Mouse (Mus musculus): Measurements from ENCODE around the gene Sat2. TPM values are rescaled to one million over a fixed set of nuclear protein-coding genes. Genes with fewer than 3 reads are reported as not detected.

Gene Sat2
- polyA plus RNA-seq, 1 experiment from 2014 or later, result 16.2 TPM

DNA sequence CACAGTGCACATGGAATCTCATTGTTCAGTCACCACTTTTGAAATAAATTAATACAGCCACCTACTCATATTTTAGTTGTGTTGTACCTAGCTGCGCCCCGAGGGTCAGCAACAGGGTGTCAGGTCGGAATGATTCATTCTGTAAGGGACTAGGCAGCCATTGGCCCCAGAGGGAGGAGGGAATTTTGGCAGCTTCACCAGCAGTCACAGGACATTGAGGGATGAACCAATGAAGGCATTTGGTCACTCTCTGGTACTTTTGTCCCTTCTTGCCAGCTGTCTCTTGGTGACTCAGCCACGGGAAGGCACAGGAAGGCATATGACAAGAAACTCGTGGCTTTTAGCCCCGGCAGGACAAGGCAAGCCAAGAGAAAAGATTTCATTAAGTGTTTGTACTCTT, 42.0 kb downstream of the Sat2 start:
- Histone ChIP-seq H3K9ac (ENCODE audit: low read length) (no peak overlapping the region), H3K4me2 (ENCODE audit: low read depth, severe bottlenecking) (no peak overlapping the region), H3K4me3 (ENCODE audit: low read depth, low read length) (no peak overlapping the region), H3K27me3 (ENCODE audit: control insufficient read depth, insufficient read depth, low read length) (no peaks in the 10 kb centered on the region), H3K9me3 (ENCODE audit: control insufficient read depth, low read length) (no peaks in the 10 kb centered on the region), H3K36me3 (ENCODE audit: control insufficient read depth, insufficient read depth, low read length) (peaks cover 24% of the 10 kb centered on the region), H3K27ac (replicated peaks; ENCODE audit: low read depth, low read length) (no peak overlapping the region; the same call in 1 of the 2 replicates), H3K4me1 (ENCODE audit: control insufficient read depth, insufficient read depth, low read length) (peaks cover 3% of the 10 kb centered on the region; the same call in 1 of the 2 replicates)
- DNase-seq (ENCODE audit: low spot score) (no peak), ATAC-seq (ENCODE audit: insufficient number of reproducible peaks, low FRiP score, low TSS enrichment, low read depth) (no peak)
- WGBS, result 87% methylated on average over 6 of the region's 6 CpGs

DNA sequence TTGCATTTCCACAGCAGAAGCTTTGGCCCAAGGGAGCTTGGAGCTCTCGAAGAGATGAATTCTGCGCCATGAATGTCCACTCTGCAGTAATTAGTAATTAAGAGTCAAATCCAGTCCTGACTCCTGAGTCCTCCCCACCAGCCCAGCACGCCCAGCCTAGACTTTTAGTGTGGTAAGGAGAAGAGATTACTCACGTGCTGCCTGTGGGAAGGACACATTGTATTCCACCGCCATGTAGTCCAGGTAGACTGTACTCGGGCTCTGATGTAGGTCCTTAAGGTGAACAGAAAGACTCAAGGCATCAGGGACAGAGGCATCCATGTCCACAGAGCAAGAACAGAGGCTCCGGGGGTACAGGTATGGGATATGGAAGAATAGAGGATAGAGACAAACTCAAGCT, 43.0 kb downstream of the Sat2 start:
- H3K27me3 ChIP-seq (ENCODE audit: control insufficient read depth, insufficient read depth, low read length), result no peaks in the 10 kb centered on the region
- H3K9me3 ChIP-seq (ENCODE audit: control insufficient read depth, low read length), result no peaks in the 10 kb centered on the region
- no peak overlapping the region for H3K4me2 ChIP-seq (ENCODE audit: low read depth, severe bottlenecking)
- ATAC-seq (ENCODE audit: insufficient number of reproducible peaks, low FRiP score, low TSS enrichment, low read depth), result no peak
- no peak for DNase-seq (ENCODE audit: low spot score)
- H3K36me3 ChIP-seq (ENCODE audit: control insufficient read depth, insufficient read depth, low read length), result peaks cover 33% of the 10 kb centered on the region
- H3K4me3 ChIP-seq (ENCODE audit: low read depth, low read length), result no peak overlapping the region
- WGBS, result 93% methylated on average over 7 of the region's 7 CpGs
- H3K9ac ChIP-seq (ENCODE audit: low read length), result no peak overlapping the region; the same call in 1 of the 2 replicates
- H3K4me1 ChIP-seq (ENCODE audit: control insufficient read depth, insufficient read depth, low read length), result peaks cover 5% of the 10 kb centered on the region
- H3K27ac ChIP-seq (replicated peaks; ENCODE audit: low read depth, low read length), result no peak overlapping the region

DNA sequence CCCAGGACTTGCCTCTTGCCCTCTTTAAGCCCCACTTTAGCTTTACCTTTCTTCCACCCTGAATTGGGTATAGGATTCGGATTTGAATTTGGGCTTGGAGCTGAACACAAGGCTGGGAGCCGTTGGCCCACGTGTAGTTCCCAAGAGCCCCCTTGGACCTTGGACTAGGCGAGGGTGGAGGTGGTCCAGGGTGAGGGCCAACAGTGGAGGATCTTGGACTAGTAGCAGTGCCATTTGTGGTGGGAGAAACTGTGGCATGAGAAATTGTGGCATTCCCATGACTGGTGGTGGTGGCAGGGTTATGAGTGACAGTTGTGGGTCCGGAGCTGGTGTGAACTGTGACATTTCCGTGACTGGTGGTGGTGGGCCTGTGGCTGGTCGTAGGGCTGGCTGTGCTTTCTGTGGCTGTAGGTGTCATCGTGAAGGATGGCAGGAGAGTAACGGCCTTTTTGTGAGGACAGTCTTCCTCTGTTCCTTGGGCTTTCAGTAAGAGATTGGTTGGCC, 43.7 kb downstream of the Sat2 start:
- Histone ChIP-seq H3K9ac (ENCODE audit: low read length) (no peak overlapping the region), H3K27me3 (ENCODE audit: control insufficient read depth, insufficient read depth, low read length) (no peaks in the 10 kb centered on the region), H3K4me3 (ENCODE audit: low read depth, low read length) (no peak overlapping the region), H3K4me2 (ENCODE audit: low read depth, severe bottlenecking) (no peak overlapping the region), H3K36me3 (ENCODE audit: control insufficient read depth, insufficient read depth, low read length) (peaks cover 37% of the 10 kb centered on the region), H3K9me3 (ENCODE audit: control insufficient read depth, low read length) (no peaks in the 10 kb centered on the region), H3K27ac (replicated peaks; ENCODE audit: low read depth, low read length) (no peak overlapping the region), H3K4me1 (ENCODE audit: control insufficient read depth, insufficient read depth, low read length) (peaks cover 11% of the 10 kb centered on the region)
- no peak for DNase-seq (ENCODE audit: low spot score)
- WGBS, result 79% methylated on average over 9 of the region's 9 CpGs
- ATAC-seq (ENCODE audit: insufficient number of reproducible peaks, low FRiP score, low TSS enrichment, low read depth), result no peak

DNA sequence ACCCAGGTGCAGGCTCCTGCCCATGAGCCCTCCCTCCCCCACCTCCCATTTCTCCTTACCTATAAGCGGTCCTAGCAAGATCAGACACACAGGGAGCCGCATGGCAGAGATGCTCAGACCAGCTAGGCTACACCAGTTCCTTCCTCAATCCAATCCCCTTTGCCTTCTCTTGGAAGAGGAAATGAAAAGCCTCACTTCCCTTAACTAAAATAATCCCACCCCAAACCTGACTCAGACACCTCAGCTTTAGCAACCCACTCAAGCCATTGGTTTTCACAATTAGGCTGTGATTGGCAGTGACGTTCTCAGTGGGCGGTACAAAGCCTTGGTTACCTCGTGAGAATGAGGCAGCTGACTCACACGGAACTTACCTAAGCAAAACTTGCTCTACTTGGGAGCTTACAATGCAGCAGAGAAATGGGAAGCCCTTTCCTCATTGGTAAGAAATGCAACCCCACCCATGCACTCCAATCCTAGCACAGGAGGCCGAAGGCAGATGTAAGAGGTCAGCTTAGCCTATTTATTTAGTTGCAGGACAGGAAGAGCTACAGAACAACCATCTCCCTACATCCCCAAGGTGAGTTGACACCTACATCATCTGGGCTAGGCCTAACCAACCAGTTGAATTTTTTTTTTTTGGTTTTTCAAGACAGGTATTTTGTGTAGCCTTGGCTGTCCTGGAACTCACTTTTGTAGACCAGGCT, 44.3 kb downstream of the Sat2 start, which contains the start of gene Cd68:
TSS of gene Cd68 (minus strand) at position 193 of the 704 bp plus-strand sequence.
- 31% methylated on average over 7 of the region's 7 CpGs for WGBS
- H3K9ac ChIP-seq (ENCODE audit: low read length), result no peak within 1 kb of the TSS; the same call in 1 of the 2 replicates
- no peak within 1 kb of the TSS for H3K4me3 ChIP-seq (ENCODE audit: low read depth, low read length)
- H3K27ac ChIP-seq (replicated peaks; ENCODE audit: low read depth, low read length), result no peak within 1 kb of the TSS
- no peaks in the 10 kb centered on the region for H3K9me3 ChIP-seq (ENCODE audit: control insufficient read depth, low read length)
- H3K36me3 ChIP-seq (ENCODE audit: control insufficient read depth, insufficient read depth, low read length), result peaks cover 42% of the 10 kb centered on the region
- H3K27me3 ChIP-seq (ENCODE audit: control insufficient read depth, insufficient read depth, low read length), result no peaks in the 10 kb centered on the region
- H3K4me1 ChIP-seq (ENCODE audit: control insufficient read depth, insufficient read depth, low read length), result peaks cover 11% of the 10 kb centered on the region
- ATAC-seq (ENCODE audit: insufficient number of reproducible peaks, low FRiP score, low TSS enrichment, low read depth), result no peak
- no peak within 1 kb of the TSS for H3K4me2 ChIP-seq (ENCODE audit: low read depth, severe bottlenecking)
- DNase-seq (ENCODE audit: low spot score), result no peak

DNA sequence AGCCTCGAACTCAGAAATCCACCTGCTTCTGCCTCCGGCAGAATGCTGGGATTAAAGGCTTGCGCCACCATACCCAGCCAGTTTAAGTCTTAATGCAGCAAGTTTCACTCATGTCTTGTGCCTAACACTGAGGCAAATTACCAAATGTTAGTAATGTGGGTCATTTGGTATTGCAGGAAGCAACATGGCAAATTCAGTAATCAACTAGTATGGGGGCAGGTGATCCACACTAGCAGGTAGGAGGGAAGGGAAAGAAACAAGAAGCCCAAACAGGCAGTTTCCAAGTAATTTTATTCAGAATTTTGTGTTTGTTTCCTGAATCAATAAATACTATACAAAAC, 44.8 kb downstream of the Sat2 start:
- no peak overlapping the region for H3K27ac ChIP-seq (replicated peaks; ENCODE audit: low read depth, low read length)
- H3K4me2 ChIP-seq (ENCODE audit: low read depth, severe bottlenecking), result no peak overlapping the region
- H3K9me3 ChIP-seq (ENCODE audit: control insufficient read depth, low read length), result no peaks in the 10 kb centered on the region
- H3K9ac ChIP-seq (ENCODE audit: low read length), result no peak overlapping the region
- WGBS, result 87% methylated on average over 3 of the region's 3 CpGs
- ATAC-seq (ENCODE audit: insufficient number of reproducible peaks, low FRiP score, low TSS enrichment, low read depth), result no peak
- peaks cover 11% of the 10 kb centered on the region for H3K4me1 ChIP-seq (ENCODE audit: control insufficient read depth, insufficient read depth, low read length)
- H3K27me3 ChIP-seq (ENCODE audit: control insufficient read depth, insufficient read depth, low read length), result no peaks in the 10 kb centered on the region
- H3K4me3 ChIP-seq (ENCODE audit: low read depth, low read length), result no peak overlapping the region
- DNase-seq (ENCODE audit: low spot score), result no peak
- peaks cover 42% of the 10 kb centered on the region for H3K36me3 ChIP-seq (ENCODE audit: control insufficient read depth, insufficient read depth, low read length)

- under 1% methylated on average over 60 of the region's 61 CpGs for WGBS
- Histone ChIP-seq H3K4me1 (ENCODE audit: control insufficient read depth, insufficient read depth, low read length) (peaks cover 8% of the 10 kb centered on the region; the same call in 1 of the 2 replicates), H3K27me3 (ENCODE audit: control insufficient read depth, insufficient read depth, low read length) (no peaks in the 10 kb centered on the region), H3K9me3 (ENCODE audit: control insufficient read depth, low read length) (no peaks in the 10 kb centered on the region), H3K36me3 (ENCODE audit: control insufficient read depth, insufficient read depth, low read length) (peaks cover 37% of the 10 kb centered on the region), H3K4me2 (ENCODE audit: low read depth, severe bottlenecking) (peak overlapping the region; percentile 96), H3K27ac (replicated peaks; ENCODE audit: low read depth, low read length) (peak overlapping the region; percentile 96), H3K4me3 (ENCODE audit: low read depth, low read length) (peak overlapping the region; percentile 100), H3K9ac (ENCODE audit: low read length) (peak overlapping the region; percentile 99)
- ATAC-seq (ENCODE audit: insufficient number of reproducible peaks, low FRiP score, low TSS enrichment, low read depth) (peak; percentile 70), DNase-seq (ENCODE audit: low spot score) (peak; percentile 97)
Measured at GRCm38 (mm10) chr11:69670786-69671725, 49.2 kb downstream of the Sat2 start.

DNA sequence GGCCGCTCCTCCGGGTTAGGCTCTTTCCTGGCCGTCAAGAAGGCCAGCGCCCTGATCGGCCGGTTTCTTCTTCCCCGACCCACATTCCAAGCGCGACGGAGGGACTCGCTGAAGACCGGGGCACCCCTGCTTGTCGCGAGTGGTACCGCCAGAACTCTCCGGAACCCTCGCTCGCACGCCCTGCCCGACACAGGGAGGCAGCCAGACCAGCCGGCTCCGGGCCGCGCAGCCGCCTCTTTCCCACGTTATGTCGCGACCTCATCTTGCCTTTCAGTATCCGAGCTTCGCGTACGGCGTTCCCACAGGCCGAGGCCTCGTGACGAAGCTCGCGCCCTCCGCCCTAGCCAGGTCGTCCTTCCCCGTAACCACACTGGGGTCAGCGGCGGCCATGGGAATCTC, 49.9 kb downstream of the Sat2 start:
- peak overlapping the region; percentile 96; the same call in 1 of the 2 replicates for H3K4me2 ChIP-seq (ENCODE audit: low read depth, severe bottlenecking)
- peak overlapping the region; percentile 100 for H3K4me3 ChIP-seq (ENCODE audit: low read depth, low read length)
- peaks cover 36% of the 10 kb centered on the region for H3K36me3 ChIP-seq (ENCODE audit: control insufficient read depth, insufficient read depth, low read length)
- H3K4me1 ChIP-seq (ENCODE audit: control insufficient read depth, insufficient read depth, low read length), result peaks cover 8% of the 10 kb centered on the region; the same call in 1 of the 2 replicates
- no peaks in the 10 kb centered on the region for H3K9me3 ChIP-seq (ENCODE audit: control insufficient read depth, low read length)
- no peak for DNase-seq (ENCODE audit: low spot score)
- peak overlapping the region; percentile 99 for H3K9ac ChIP-seq (ENCODE audit: low read length)
- H3K27me3 ChIP-seq (ENCODE audit: control insufficient read depth, insufficient read depth, low read length), result no peaks in the 10 kb centered on the region
- WGBS, result under 1% methylated on average over 43 of the region's 43 CpGs
- peak; percentile 1; the same call in 1 of the 2 replicates for ATAC-seq (ENCODE audit: insufficient number of reproducible peaks, low FRiP score, low TSS enrichment, low read depth)
- H3K27ac ChIP-seq (replicated peaks; ENCODE audit: low read depth, low read length), result peak overlapping the region; percentile 96

- Histone ChIP-seq H3K36me3 (ENCODE audit: control insufficient read depth, insufficient read depth, low read length) (peaks cover 36% of the 10 kb centered on the region), H3K4me2 (ENCODE audit: low read depth, severe bottlenecking) (peak within 1 kb of the TSS; percentile 96)
Measured at GRCm38 (mm10) chr11:69672211-69672706, 50.4 kb downstream of the Sat2 start, which contains the start of gene Eif4a1. Eif4a1 (minus strand) TSS chr11:69672423.

More at GRCm38 (mm10) chr11:69672211-69672706, 50.4 kb downstream of the Sat2 start, which contains the start of gene Eif4a1:
- peak within 1 kb of the TSS; percentile 100 for H3K4me3 ChIP-seq (ENCODE audit: low read depth, low read length)
- ATAC-seq (ENCODE audit: insufficient number of reproducible peaks, low FRiP score, low TSS enrichment, low read depth), result peak; percentile 99
- no peaks in the 10 kb centered on the region for H3K27me3 ChIP-seq (ENCODE audit: control insufficient read depth, insufficient read depth, low read length)
- peak within 1 kb of the TSS; percentile 96 for H3K27ac ChIP-seq (replicated peaks; ENCODE audit: low read depth, low read length)
- peaks cover 8% of the 10 kb centered on the region; the same call in 1 of the 2 replicates for H3K4me1 ChIP-seq (ENCODE audit: control insufficient read depth, insufficient read depth, low read length)
- peak; percentile 99 for DNase-seq (ENCODE audit: low spot score)
- H3K9me3 ChIP-seq (ENCODE audit: control insufficient read depth, low read length), result no peaks in the 10 kb centered on the region
- peak within 1 kb of the TSS; percentile 99 for H3K9ac ChIP-seq (ENCODE audit: low read length)
- under 1% methylated on average over 36 of the region's 36 CpGs for WGBS
